Mouse (Mus musculus) forebrain, embryonic 14.5 days (tissue): ENCODE results near the gene D830030K20Rik. TPM values are rescaled to one million over a fixed set of nuclear protein-coding genes. Genes with fewer than 3 reads are reported as not detected.
"Not testable (repeated sequence)": the region's sequence is repeated elsewhere in the genome, so short reads cannot be mapped to it uniquely, and the experiment has no call there.

Source experiments
- ATAC-seq: fragments of 200-750 bp; cut with Nextera tagmentation; 2 replicates; pipeline ENCODE4 v1.8.0; 2017; ENCODE audit warnings: mild to moderate bottlenecking, moderate library complexity
- DNase-seq: peaks from one replicate; pipeline ENCODE4 v3.0.0-alpha.2; 2015; ENCODE audit warnings: low spot score
- H3K27ac ChIP-seq: fragments of 300-500 bp; sonication (generic); 2 replicates; pipeline ENCODE4 v1.5.1; 2014; ENCODE audit warnings: low read depth, mild to moderate bottlenecking, control low read depth, low read length, moderate library complexity
- H3K27me3 ChIP-seq: fragments of 300-500 bp; sonication (generic); replicated peaks from 2 replicates; pipeline ENCODE4 v1.6.1; 2014; ENCODE audit warnings: low read length, control low read depth, mixed read lengths; ENCODE audit not compliant: control insufficient read depth, insufficient read depth
- H3K36me3 ChIP-seq: fragments of 300-500 bp; sonication (generic); 2 replicates; pipeline ENCODE4 v1.6.1; 2014; ENCODE audit warnings: low read length, control low read depth; ENCODE audit not compliant: control insufficient read depth, insufficient read depth
- H3K4me1 ChIP-seq: fragments of 300-500 bp; sonication (generic); 2 replicates; pipeline ENCODE4 v1.6.1; 2014; ENCODE audit warnings: antibody characterized with exemption, low read length, control low read depth; ENCODE audit not compliant: control insufficient read depth, insufficient read depth
- H3K4me2 ChIP-seq: fragments of 300-500 bp; sonication (generic); 2 replicates; pipeline ENCODE4 v1.6.1; 2014; ENCODE audit warnings: mild to moderate bottlenecking, control low read depth, low read length
- H3K4me3 ChIP-seq: fragments of 300-500 bp; sonication (generic); 2 replicates; pipeline ENCODE4 v1.5.1; 2014; ENCODE audit warnings: low read depth, low read length, control low read depth
- H3K9ac ChIP-seq: fragments of 300-500 bp; sonication (generic); 2 replicates; pipeline ENCODE4 v1.6.1; 2014; ENCODE audit warnings: mild to moderate bottlenecking, low read length, control low read depth, moderate library complexity
- H3K9me3 ChIP-seq: fragments of 300-500 bp; sonication (generic); replicated peaks from 2 replicates; pipeline ENCODE4 v1.6.1; 2016; ENCODE audit warnings: low read length, control low read depth, mixed read lengths; ENCODE audit not compliant: control insufficient read depth
- WGBS: fragments of 180-500 bp; shearing (Covaris S2); extraction: QIAGEN DNeasy Blood & Tissue Kit; methylation state at CpG from one replicate; pipeline ENCODE4 v1.1.7; 2014; 5-methylcytosine and 5-hydroxymethylcytosine counted together
- polyA plus RNA-seq: library from polyadenylated mRNA; unstranded; fragments of >200 nt; fragmentation: Nextera tagmentation; extraction: Ambion mirVana; gene quantifications from 2 replicates; pipeline ENCODE4 v1.2.1, GENCODE M21; 2014

Gene D830030K20Rik
- 12.8 and 14.3 TPM in 2 replicates for polyA plus RNA-seq

DNA sequence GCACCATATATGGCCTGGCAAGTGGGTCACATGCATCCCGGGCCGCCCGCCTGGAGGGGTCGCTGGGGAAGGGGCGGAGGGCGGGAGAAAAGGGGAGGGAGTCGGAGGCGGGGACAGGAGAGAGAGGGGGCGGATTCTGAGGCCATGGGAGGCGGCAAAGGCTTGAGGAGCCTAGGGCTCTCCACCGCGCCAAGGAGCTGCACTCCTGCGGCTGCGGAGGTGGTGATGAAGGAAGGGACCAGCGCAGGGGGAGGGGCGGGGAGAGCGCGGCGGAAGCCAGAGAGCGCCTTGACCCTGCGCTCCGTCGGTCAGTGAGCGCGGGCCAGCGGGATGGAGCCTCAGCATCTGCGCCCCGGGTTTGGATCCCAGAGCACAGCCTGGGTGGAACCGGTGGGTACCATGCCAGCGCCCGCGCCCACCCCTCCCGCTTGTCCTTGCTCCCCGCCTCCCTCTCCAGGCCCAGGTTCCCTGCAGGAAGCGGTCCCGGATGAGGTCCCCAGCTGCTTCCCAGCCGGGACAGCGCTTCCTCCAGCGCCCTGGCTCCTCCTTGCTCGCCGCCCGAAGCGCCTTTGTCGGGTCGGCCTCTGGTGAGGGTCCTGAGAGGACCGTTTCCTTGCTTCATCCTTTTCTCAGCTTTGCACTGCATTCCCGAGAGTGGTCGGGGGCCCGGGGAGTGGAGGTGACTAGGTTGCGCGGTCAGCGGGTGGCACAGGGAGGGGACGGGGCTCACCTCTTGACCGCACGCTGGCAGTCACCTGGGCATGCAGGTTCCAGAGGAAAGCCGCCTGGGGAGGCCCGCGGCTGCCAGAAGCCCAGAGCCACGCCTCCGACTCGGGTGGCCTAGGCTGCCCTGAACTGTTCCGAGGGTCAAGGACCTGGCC, at the start of gene D830030K20Rik:
Gene D830030K20Rik, plus strand, starts transcription at position 217 of the 881 bp plus-strand sequence.
- not testable (repeated sequence) for H3K27me3 ChIP-seq, H3K36me3 ChIP-seq, H3K9me3 ChIP-seq, H3K4me1 ChIP-seq, H3K27ac ChIP-seq
- Histone ChIP-seq H3K4me3 (peak within 1 kb of the TSS; percentile 42), H3K9ac (peak within 1 kb of the TSS; percentile 62), H3K4me2 (peak within 1 kb of the TSS; percentile 60)
- DNase-seq, result peak; percentile 0
- ATAC-seq, result 0 out of 2 replicates have a peak, but pooled peaks have one; percentile 55
- WGBS, result 1% methylated on average over 14 of the region's 62 CpGs

- not testable (repeated sequence) for H3K4me2 ChIP-seq, H3K9me3 ChIP-seq, H3K27ac ChIP-seq, DNase-seq, H3K36me3 ChIP-seq, H3K4me3 ChIP-seq, H3K9ac ChIP-seq, H3K27me3 ChIP-seq, H3K4me1 ChIP-seq, ATAC-seq
- WGBS, result no CpG with 5 or more reads among the region's 2 CpGs
These were observed 20.3 kb upstream of the D830030K20Rik start, which contains the start of gene Gm5795 for GRCm38 (mm10) chr14:3187955-3188354. TSS of gene Gm5795 (plus strand) at chr14:3188255.

- H3K9ac ChIP-seq, H3K4me1 ChIP-seq, H3K27me3 ChIP-seq, H3K27ac ChIP-seq, H3K36me3 ChIP-seq, H3K9me3 ChIP-seq, H3K4me2 ChIP-seq, ATAC-seq, H3K4me3 ChIP-seq: not testable (repeated sequence)
- 8% methylated on average over 9 of the region's 11 CpGs for WGBS
- peak; percentile 63 for DNase-seq
These were observed 1.1 kb downstream of the D830030K20Rik start for GRCm38 (mm10) chr14:3209367-3209766.

DNA sequence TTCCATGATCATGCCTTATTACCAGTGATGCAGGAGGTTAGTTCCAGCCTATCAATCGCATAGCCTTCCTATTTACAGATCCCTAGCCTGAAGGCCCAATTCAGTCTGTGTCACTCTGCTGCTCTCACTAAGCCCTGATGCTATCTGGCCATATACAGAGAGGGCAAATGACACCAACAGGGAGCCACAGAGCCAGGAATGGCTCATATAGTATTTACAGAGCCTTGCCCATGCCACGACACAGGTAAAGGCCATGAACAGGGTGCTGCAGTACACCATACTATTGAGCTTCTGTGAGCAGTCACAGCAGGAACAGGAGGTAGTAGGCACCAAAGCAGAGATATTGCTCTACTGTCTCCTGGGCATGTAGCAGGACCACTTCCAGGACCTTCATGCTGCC, 54.2 kb downstream of the D830030K20Rik start:
- H3K4me2 ChIP-seq, H3K4me3 ChIP-seq, H3K27ac ChIP-seq, H3K9me3 ChIP-seq, H3K4me1 ChIP-seq, ATAC-seq, H3K36me3 ChIP-seq, DNase-seq, H3K27me3 ChIP-seq, H3K9ac ChIP-seq: not testable (repeated sequence)
- WGBS, result 98% methylated on average over 2 of the region's 2 CpGs

Other genes with a start within 250 kb of the D830030K20Rik start
- gene Gm2888, start 178.5 kb upstream of the D830030K20Rik start, polyA plus RNA-seq, result not detected in 2 replicates
- 8.9 and 10.0 TPM in 2 replicates for gene Gm2897, start 159.2 kb upstream of the D830030K20Rik start, polyA plus RNA-seq
- not detected in 2 replicates for gene Gm10340, start 74.5 kb upstream of the D830030K20Rik start, polyA plus RNA-seq
- not detected in 2 replicates for gene Gm5795, start 20.2 kb upstream of the D830030K20Rik start, polyA plus RNA-seq
- gene Gm2956, start 124.1 kb downstream of the D830030K20Rik start, polyA plus RNA-seq, result not detected in 2 replicates
- gene Gm10413, start 186.6 kb downstream of the D830030K20Rik start, polyA plus RNA-seq, result not detected in 2 replicates
- 10.9 and 11.7 TPM in 2 replicates for gene Gm10409, start 204.1 kb downstream of the D830030K20Rik start, polyA plus RNA-seq
- gene Gm3005, start 219.6 kb downstream of the D830030K20Rik start, polyA plus RNA-seq, result 7.8 and 7.9 TPM in 2 replicates
- 0.17 TPM in 1 of 2 replicates, not detected in the other for gene Gm10408, start 240.9 kb downstream of the D830030K20Rik start, polyA plus RNA-seq